In the genomic region with DNA sequence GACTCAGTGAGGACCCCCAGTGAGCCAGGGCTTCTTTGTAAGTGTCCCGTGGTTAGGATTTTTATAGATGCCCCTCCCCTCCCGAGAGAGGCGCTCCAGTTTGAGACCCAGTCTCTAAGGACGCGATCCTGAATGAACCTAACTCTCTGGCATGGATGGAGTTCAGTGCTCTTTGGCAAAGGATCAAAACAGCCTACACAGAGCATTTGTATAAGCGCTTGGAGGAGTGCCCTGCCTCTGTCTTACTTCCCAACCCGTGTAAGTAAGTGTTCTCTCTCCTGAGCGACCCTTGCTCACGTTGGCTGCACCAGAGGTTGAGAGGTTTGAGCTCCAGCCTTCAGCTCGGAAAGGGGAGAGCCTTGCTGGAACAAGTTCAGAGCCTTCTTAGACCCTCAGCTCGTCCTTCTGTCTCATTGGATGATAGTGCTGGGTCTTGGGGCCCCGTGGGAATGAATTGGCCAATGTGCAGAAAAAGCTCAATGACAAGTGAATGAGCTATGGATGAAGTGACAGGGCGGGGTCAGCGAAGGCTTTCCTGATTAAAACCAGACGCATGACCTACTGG, we compare ENCODE assay signal across 11 mouse cellular contexts. TPM values are rescaled to one million over a fixed set of nuclear protein-coding genes. Genes with fewer than 3 reads are reported as not detected.
A peak's percentile ranks its signal among the peaks of the same experiment; 100 is the strongest.
DNase-seq lines count a peak whose midpoint lies in the region; ATAC-seq lines count a peak whose summit lies in the region.
"Had no signal": no experiment of that assay in that cellular context is flagged by ENCODE, and none has a peak within 500 bp of the region (broad histone marks: within the 10 kb centered on the region; RNA-seq: fewer than 3 reads in every experiment).

No protein-coding gene starts in this region.

- ATAC-seq in kidney, embryonic 15.5 days (replicated peaks; ENCODE audit: low FRiP score) = no peak
- 0 out of 2 replicates have a peak, but pooled peaks have one; percentile 26 for ATAC-seq in embryonic facial prominence, embryonic 14.5 days (ENCODE audit: low read depth)
- ATAC-seq in intestine, embryonic 16.5 days = 0 out of 2 replicates have a peak, but pooled peaks have one; percentile 15
- ATAC-seq in forebrain, embryonic 16.5 days = no peak

- WGBS in kidney, embryonic 15.5 days = 68% methylated on average over 15 of the region's 15 CpGs
- 57% methylated on average over 15 of the region's 15 CpGs for WGBS in embryonic facial prominence, embryonic 14.5 days
- WGBS in intestine, embryonic 16.5 days = 77% methylated on average over 15 of the region's 15 CpGs
- 67% methylated on average over 15 of the region's 15 CpGs for WGBS in forebrain, embryonic 16.5 days

- H3K27me3 ChIP-seq in kidney, embryonic 15.5 days = no peaks in the 10 kb centered on the region
- no peaks in the 10 kb centered on the region for H3K27me3 ChIP-seq in embryonic facial prominence, embryonic 14.5 days (replicated peaks; ENCODE audit: control insufficient read depth, insufficient read depth, low read length)
- no peaks in the 10 kb centered on the region for H3K27me3 ChIP-seq in intestine, embryonic 16.5 days (replicated peaks; ENCODE audit: control insufficient read depth, insufficient read depth, low read length)
- H3K27me3 ChIP-seq in forebrain, embryonic 16.5 days (replicated peaks; ENCODE audit: control insufficient read depth, insufficient read depth, low read length) = no peaks in the 10 kb centered on the region
- H3K27me3 ChIP-seq: embryonic facial prominence, embryonic 12.5 days; neural tube, embryonic 13.5 days had no signal

- H3K9me3 ChIP-seq in kidney, embryonic 15.5 days (replicated peaks) = no peaks in the 10 kb centered on the region
- H3K9me3 ChIP-seq in embryonic facial prominence, embryonic 14.5 days (ENCODE audit: control insufficient read depth, low read length) = 0 out of 2 replicates have a peak, but pooled peaks cover 3% of the 10 kb centered on the region
- no peaks in the 10 kb centered on the region for H3K9me3 ChIP-seq in intestine, embryonic 16.5 days (ENCODE audit: control insufficient read depth, low read length)
- H3K9me3 ChIP-seq in forebrain, embryonic 16.5 days (ENCODE audit: control insufficient read depth, low read length) = no peaks in the 10 kb centered on the region
- H3K9me3 ChIP-seq: neural tube, embryonic 13.5 days had no signal

- no peak overlapping the region for H3K4me2 ChIP-seq in kidney, embryonic 15.5 days
- H3K4me2 ChIP-seq in embryonic facial prominence, embryonic 14.5 days (ENCODE audit: low read depth, low read length) = no peak overlapping the region
- no peak overlapping the region for H3K4me2 ChIP-seq in intestine, embryonic 16.5 days (ENCODE audit: low read depth, low read length)
- H3K4me2 ChIP-seq in forebrain, embryonic 16.5 days (ENCODE audit: low read length) = no peak overlapping the region
- H3K4me2 ChIP-seq: embryonic facial prominence, embryonic 12.5 days; neural tube, embryonic 13.5 days had no signal

- peaks cover 7% of the 10 kb centered on the region for H3K4me1 ChIP-seq in kidney, embryonic 15.5 days
- H3K4me1 ChIP-seq in embryonic facial prominence, embryonic 14.5 days (ENCODE audit: control insufficient read depth, insufficient read depth, low read length) = no peaks in the 10 kb centered on the region
- 0 out of 2 replicates have a peak, but pooled peaks cover under 1% of the 10 kb centered on the region for H3K4me1 ChIP-seq in intestine, embryonic 16.5 days (ENCODE audit: control insufficient read depth, insufficient read depth, low read length)
- no peaks in the 10 kb centered on the region for H3K4me1 ChIP-seq in forebrain, embryonic 16.5 days (replicated peaks; ENCODE audit: control insufficient read depth, insufficient read depth, low read length)
- H3K4me1 ChIP-seq: embryonic facial prominence, embryonic 12.5 days; neural tube, embryonic 13.5 days had no signal

- no peak overlapping the region for H3K4me3 ChIP-seq in kidney, embryonic 15.5 days (replicated peaks)
- H3K4me3 ChIP-seq in embryonic facial prominence, embryonic 14.5 days (ENCODE audit: low read depth, low read length) = no peak overlapping the region
- no peak overlapping the region for H3K4me3 ChIP-seq in intestine, embryonic 16.5 days (ENCODE audit: low read length)
- no peak overlapping the region for H3K4me3 ChIP-seq in forebrain, embryonic 16.5 days (replicated peaks; ENCODE audit: low read length)
- H3K4me3 ChIP-seq: embryonic facial prominence, embryonic 12.5 days; left cerebral cortex, adult 2 months; neural tube, embryonic 13.5 days had no signal

- no peak overlapping the region for H3K27ac ChIP-seq in kidney, embryonic 15.5 days
- 0 out of 2 replicates have a peak overlapping the region, but pooled peaks have one; percentile 10 for H3K27ac ChIP-seq in embryonic facial prominence, embryonic 14.5 days (replicated peaks; ENCODE audit: low read depth, low read length)
- no peak overlapping the region for H3K27ac ChIP-seq in intestine, embryonic 16.5 days (ENCODE audit: low read length)
- H3K27ac ChIP-seq in forebrain, embryonic 16.5 days (ENCODE audit: low read length) = no peak overlapping the region
- H3K27ac ChIP-seq: embryonic facial prominence, embryonic 12.5 days; left cerebral cortex, adult 2 months; neural tube, embryonic 13.5 days had no signal

- H3K36me3 ChIP-seq in kidney, embryonic 15.5 days = no peaks in the 10 kb centered on the region
- H3K36me3 ChIP-seq in embryonic facial prominence, embryonic 14.5 days (ENCODE audit: control insufficient read depth, insufficient read depth, low read length) = no peaks in the 10 kb centered on the region
- H3K36me3 ChIP-seq in intestine, embryonic 16.5 days (ENCODE audit: control insufficient read depth, insufficient read depth, low read length) = 0 out of 2 replicates have a peak, but pooled peaks cover 3% of the 10 kb centered on the region
- H3K36me3 ChIP-seq in forebrain, embryonic 16.5 days (ENCODE audit: control insufficient read depth, insufficient read depth) = no peaks in the 10 kb centered on the region
- H3K36me3 ChIP-seq: embryonic facial prominence, embryonic 12.5 days; neural tube, embryonic 13.5 days had no signal

- no peak overlapping the region for H3K9ac ChIP-seq in kidney, embryonic 15.5 days
- no peak overlapping the region; the same call in 1 of the 2 replicates for H3K9ac ChIP-seq in embryonic facial prominence, embryonic 14.5 days (ENCODE audit: low read depth, low read length)
- H3K9ac ChIP-seq in intestine, embryonic 16.5 days (ENCODE audit: low read depth, low read length) = no peak overlapping the region
- H3K9ac ChIP-seq in forebrain, embryonic 16.5 days (replicated peaks; ENCODE audit: low read depth, low read length) = no peak overlapping the region
- H3K9ac ChIP-seq: embryonic facial prominence, embryonic 12.5 days; neural tube, embryonic 13.5 days had no signal

- peak; percentile 45 for DNase-seq in kidney, adult 11 months
- DNase-seq in embryonic facial prominence, embryonic 14.5 days (ENCODE audit: low spot score) = peak; percentile 54
- DNase-seq in lung, postnatal 36 days = peak; percentile 49
- DNase-seq in testis, postnatal 14 days (ENCODE audit: low spot score) = no peak
- DNase-seq in urinary bladder, adult 18-20 months (ENCODE audit: low spot score in 2 of 2) = no peak

RNA-seq across cellular contexts. Expression of a gene that starts 33.7 kb away (rescaled TPM):
- 16.8 and 17.1 TPM in 2 replicates for polyA plus RNA-seq in kidney, embryonic 15.5 days (2015; fragmentation: Nextera tagmentation; extraction: Ambion mirVana)
- polyA plus RNA-seq in embryonic facial prominence, embryonic 14.5 days (2014; fragmentation: Nextera tagmentation; extraction: Ambion mirVana) = 18.1 and 21.6 TPM in 2 replicates
- 51.5 and 53.7 TPM in 2 replicates for polyA plus RNA-seq in intestine, embryonic 16.5 days (2015; fragmentation: Nextera tagmentation; extraction: Ambion mirVana)
- polyA plus RNA-seq in forebrain, embryonic 16.5 days (2015; fragmentation: Nextera tagmentation; extraction: Ambion mirVana) = 58.1 and 58.2 TPM in 2 replicates

RNA-seq across cellular contexts. Expression of a gene that starts 37.7 kb away (rescaled TPM):
- 78.3 and 78.4 TPM in 2 replicates for polyA plus RNA-seq in kidney, embryonic 15.5 days (2015; fragmentation: Nextera tagmentation; extraction: Ambion mirVana)
- polyA plus RNA-seq in embryonic facial prominence, embryonic 14.5 days (2014; fragmentation: Nextera tagmentation; extraction: Ambion mirVana) = 39.5 and 40.2 TPM in 2 replicates
- 20.9 and 53.6 TPM in 2 replicates for polyA plus RNA-seq in intestine, embryonic 16.5 days (2015; fragmentation: Nextera tagmentation; extraction: Ambion mirVana)
- 83.0 and 93.0 TPM in 2 replicates for polyA plus RNA-seq in forebrain, embryonic 16.5 days (2015; fragmentation: Nextera tagmentation; extraction: Ambion mirVana)

Comparison
In these comparisons a context has a peak if more than half of its experiments do, and no peak if none do; other contexts are left out.
1. DNase-seq: peak in kidney, adult 11 months (single experiment), embryonic facial prominence, embryonic 14.5 days (single experiment) and lung, postnatal 36 days (single experiment); none in testis, postnatal 14 days (single experiment) and urinary bladder, adult 18-20 months (0 of 2).
2. ATAC-seq: peak in embryonic facial prominence, embryonic 14.5 days (single experiment) and intestine, embryonic 16.5 days (single experiment); none in kidney, embryonic 15.5 days (single experiment) and forebrain, embryonic 16.5 days (single experiment).